Mouse (Mus musculus) CH12.LX (cell line): Measurements from ENCODE around the gene Rfx2.

Experiments used
- CTCF ChIP-seq, 2 experiments: IDR thresholded peaks in 1 of 2; conservative IDR thresholded peaks in 1 of 2; 2 replicates each; pipeline ENCODE4 v1.5.1; 2011 to 2012; ENCODE audit warnings: low read depth in 2 of 2, low read length in 2 of 2, improper control_type of control experiment in 1 of 2, inconsistent platforms in 1 of 2, mild to moderate bottlenecking in 1 of 2, moderate library complexity in 1 of 2
- SIN3A ChIP-seq: IDR thresholded peaks from 2 replicates; pipeline ENCODE4 v1.6.1; 2012; ENCODE audit warnings: low read length, improper control_type of control experiment, inconsistent platforms
- UBTF ChIP-seq: IDR thresholded peaks from 2 replicates; pipeline ENCODE4 v1.6.1; 2012; ENCODE audit warnings: low read depth, mild to moderate bottlenecking, inconsistent platforms, low read length, improper control_type of control experiment, moderate library complexity
- USF2 ChIP-seq: conservative IDR thresholded peaks from 2 replicates; pipeline ENCODE4 v1.6.1; 2011; ENCODE audit warnings: low read depth, low read length, improper control_type of control experiment
- ZC3H11A ChIP-seq: IDR thresholded peaks from 2 replicates; pipeline ENCODE4 v1.6.1; 2012; ENCODE audit warnings: low read depth, mild to moderate bottlenecking, inconsistent platforms, low read length, improper control_type of control experiment

DNA sequence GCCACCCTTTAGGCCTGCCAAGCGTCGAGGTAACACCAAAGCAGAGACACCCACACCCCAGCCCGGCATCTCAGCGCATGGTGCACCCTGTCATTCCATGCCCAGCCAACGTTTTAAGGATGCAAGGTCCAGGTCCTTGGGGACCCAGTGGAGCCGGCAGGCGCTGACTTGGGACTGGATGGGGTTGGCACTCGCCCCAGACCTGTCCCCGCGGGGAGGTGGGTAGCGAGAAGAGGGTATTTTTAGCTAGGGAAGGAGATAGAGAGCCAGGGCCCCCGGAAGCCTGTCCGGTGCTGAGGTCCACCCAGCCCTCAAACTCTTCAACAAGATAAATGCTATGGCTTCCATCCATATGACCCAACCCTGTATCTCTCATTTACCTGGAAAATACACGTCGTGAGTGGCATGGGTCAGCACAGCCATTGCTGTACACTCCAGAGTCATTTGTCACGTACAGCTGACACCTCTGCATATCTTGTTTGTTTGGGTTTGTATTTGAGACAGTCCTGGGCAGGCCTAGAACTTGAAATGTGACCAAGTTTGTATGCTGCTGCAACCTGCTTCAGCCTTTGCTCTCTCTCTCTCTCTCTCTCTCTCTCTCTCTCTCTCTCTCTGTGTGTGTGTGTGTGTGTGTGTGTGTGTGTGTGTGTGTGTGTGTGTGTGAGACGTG, 90.6 kb downstream of the Rfx2 start:
- TF ChIP-seq SIN3A: no peak
- TF ChIP-seq UBTF: no peak
- no peak for TF ChIP-seq ZC3H11A
- no peak for TF ChIP-seq USF2
- no peak for TF ChIP-seq CTCF (conservative IDR thresholded peaks at IDR 0.05 in 1 of 2, IDR thresholded peaks at IDR 0.05 in 1 of 2; ENCODE audit: low read depth in 2 of 2, low read length in 2 of 2)
